Mouse (Mus musculus) layer of hippocampus, postnatal 10 days (tissue): ENCODE data around the gene Rsl1. TPM values are rescaled to one million over a fixed set of nuclear protein-coding genes. Genes with fewer than 3 reads are reported as not detected.
A peak's percentile ranks its signal among the peaks of the same experiment; 100 is the strongest.
"Not testable (repeated sequence)": the region's sequence is repeated elsewhere in the genome, so short reads cannot be mapped to it uniquely, and the experiment has no call there.

Experiments used
- DNase-seq, 2 experiments: peaks; one replicate each; pipeline ENCODE4 v3.0.0; 2021; ENCODE audit warnings: low spot score in 2 of 2
- long read RNA-seq: library from polyadenylated mRNA; stranded (forward); transcript quantifications from one replicate; pipeline ENCODE4 v2.0.0, GENCODE M21; 2023
- total RNA-seq, 2 experiments: library from RNA; stranded (reverse); gene quantifications; 2 replicates each; pipeline ENCODE4 v1.2.3; 2021

Gene Rsl1
- total RNA-seq = 1 to 10 TPM; 5.6 to 7.1 TPM
- long read RNA-seq, partial matches to known transcripts = 0 of 1 reads
- long read RNA-seq, other reads (novel, unspliced or antisense) = 1 of 1 reads

GRCm38 (mm10) chr13:67172991-67173722 lies at the start of gene Rsl1:
TSS of gene Rsl1 (plus strand) at chr13:67173182.
- peak; percentile 67 to 74 for DNase-seq

GRCm38 (mm10) chr13:67124460-67124859 lies 48.5 kb upstream of the Rsl1 start:
- DNase-seq = no peak

- not testable (repeated sequence) for DNase-seq
Observed at GRCm38 (mm10) chr13:67127507-67127906, 45.5 kb upstream of the Rsl1 start.

DNA sequence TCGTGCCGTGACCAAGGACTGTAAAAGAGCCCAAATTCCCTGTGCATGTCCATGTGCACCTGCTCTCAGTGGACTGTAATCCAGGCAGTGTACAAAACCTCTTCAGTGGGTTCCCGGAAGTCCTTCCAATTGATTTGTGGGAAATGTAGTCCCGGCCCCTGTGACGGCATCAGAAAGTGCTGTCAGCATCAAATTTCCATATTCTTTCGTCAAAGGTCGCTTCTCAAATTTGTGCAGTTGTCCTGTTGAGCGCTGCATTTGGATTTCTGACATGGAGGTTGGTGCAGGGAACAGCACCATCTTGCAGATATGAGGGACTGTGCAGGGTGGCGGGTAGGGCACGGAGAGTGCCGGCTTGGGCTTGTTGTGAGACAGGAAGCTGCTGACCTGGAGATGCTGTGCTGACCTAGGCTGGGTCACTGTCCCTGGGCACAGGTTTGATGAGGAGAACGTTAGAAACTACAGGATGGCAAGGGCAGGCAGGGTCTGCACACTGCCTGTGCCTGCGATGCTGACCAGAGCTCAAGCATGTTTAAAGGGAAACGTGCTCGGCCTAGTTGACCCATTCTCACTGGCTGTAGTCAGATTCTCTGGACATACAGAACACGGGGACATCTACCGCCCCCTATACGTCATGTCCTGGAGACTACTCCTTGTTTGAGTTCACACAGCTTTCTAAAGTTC lies 44.8 kb upstream of the Rsl1 start:
- DNase-seq = peak; percentile 81 to 82

DNA sequence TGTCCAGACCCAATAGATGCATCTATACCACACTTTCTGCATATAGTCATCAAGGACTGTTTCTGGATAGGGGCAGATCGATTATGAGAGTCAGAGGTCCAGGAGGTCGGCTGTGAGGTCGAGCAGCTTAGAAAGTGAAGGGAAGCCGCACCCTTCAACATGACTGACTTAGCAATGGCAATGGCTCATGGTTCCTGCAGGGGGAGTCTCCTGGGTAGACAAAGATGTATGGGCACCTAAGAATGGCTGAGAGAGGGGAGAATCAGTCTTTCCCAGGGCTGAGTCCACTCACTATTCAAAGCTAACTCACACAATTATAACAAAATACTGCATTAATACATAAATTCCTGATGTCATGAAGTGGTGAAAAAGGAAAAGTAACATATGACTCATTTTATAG lies 6.9 kb upstream of the Rsl1 start:
- not testable (repeated sequence) for DNase-seq

- no peak for DNase-seq
Observed at GRCm38 (mm10) chr13:67173723-67174055, 707 bp downstream of the Rsl1 start.

- DNase-seq = peak; percentile 53 to 62
Observed at GRCm38 (mm10) chr13:67194340-67194894, 21.4 kb downstream of the Rsl1 start, which contains the start of gene Zfp455. TSS of gene Zfp455 (plus strand) at chr13:67194506.

GRCm38 (mm10) chr13:67201656-67202055 lies 28.7 kb downstream of the Rsl1 start:
- no peak for DNase-seq

GRCm38 (mm10) chr13:67214015-67214607 lies 41.1 kb downstream of the Rsl1 start:
- DNase-seq = no peak

Other genes with a start within 250 kb of the Rsl1 start
- gene Zfp712, start 112.0 kb upstream of the Rsl1 start, total RNA-seq = 1 to 10 TPM; 5.1 to 5.9 TPM
- 1 to 10 TPM; 2.9 to 4.1 TPM for gene Zfp708, start 75.2 kb upstream of the Rsl1 start, total RNA-seq
- gene Gm28557, start 64.6 kb upstream of the Rsl1 start, total RNA-seq = 1 to 10 TPM; 1.6 to 1.7 TPM
- gene Rslcan18, start 56.9 kb upstream of the Rsl1 start, total RNA-seq = under 1 TPM; 0.25 to 0.30 TPM
- 10 to 100 TPM in 1 of 2 experiments, 1 to 10 TPM in 1; 7.5 to 10.2 TPM for gene Zfp759, start 51.5 kb upstream of the Rsl1 start, total RNA-seq
- gene Zfp455, start 21.3 kb downstream of the Rsl1 start, total RNA-seq = 1 to 10 TPM; 2.6 to 2.8 TPM
- gene Zfp458, start 105.3 kb downstream of the Rsl1 start, total RNA-seq = 10 to 100 TPM; 18.3 to 21.5 TPM
- 1 to 10 TPM; 5.3 TPM for gene Zfp457, start 133.3 kb downstream of the Rsl1 start, total RNA-seq
- gene Zfp595, start 159.4 kb downstream of the Rsl1 start, total RNA-seq = 1 to 10 TPM; 2.6 to 3.2 TPM
- 1 to 10 TPM; 1.1 to 1.2 TPM for gene Gm28044, start 187.4 kb downstream of the Rsl1 start, total RNA-seq
- under 1 TPM; 0.66 to 0.91 TPM for gene Zfp953, start 187.4 kb downstream of the Rsl1 start, total RNA-seq
- not detected for gene Gm28041, start 202.6 kb downstream of the Rsl1 start, total RNA-seq
- gene Zfp456, start 202.6 kb downstream of the Rsl1 start, total RNA-seq = under 1 TPM; 0.75 to 0.78 TPM
- gene Zfp429, start 226.6 kb downstream of the Rsl1 start, total RNA-seq = 1 to 10 TPM; 2.4 to 3.2 TPM
- 1 to 10 TPM; 2.0 to 2.3 TPM for gene Zfp459, start 248.2 kb downstream of the Rsl1 start, total RNA-seq